Mouse (Mus musculus) regulatory T cell (primary cell): ENCODE measurements around the gene Gm14151.
"Not testable (repeated sequence)": the region's sequence is repeated elsewhere in the genome, so short reads cannot be mapped to it uniquely, and the experiment has no call there.

Experiments used
- in situ Hi-C: fragments of 300-600 bp; cut with MboI, MseI; formaldehyde crosslinking; loops from one replicate; pipeline ENCODE4 v1.15.1; 2025; ENCODE audit warnings: high pct_unique_total_duplicates

The Gm14151 gene

GRCm38 (mm10) chr2:151092250-151092649 lies at the start of gene Gm14151:
Gene Gm14151, minus strand, starts transcription at chr2:151092350.
- in situ Hi-C loops: not testable (repeated sequence)

GRCm38 (mm10) chr2:151097945-151098344 lies 5.8 kb upstream of the Gm14151 start, which contains the start of gene Gm14147:
Gene Gm14147, plus strand, starts transcription at chr2:151098245.
- in situ Hi-C loops: not testable (repeated sequence)

GRCm38 (mm10) chr2:151056637-151057036 lies 35.5 kb downstream of the Gm14151 start:
- in situ Hi-C loops: no loop called here

GRCm38 (mm10) chr2:151040411-151040810 lies 51.7 kb downstream of the Gm14151 start:
- in situ Hi-C loops: no loop called here

- in situ Hi-C loops: no loop called here
Observed at GRCm38 (mm10) chr2:151039726-151040125, 52.4 kb downstream of the Gm14151 start.

- in situ Hi-C loops: no loop called here
Observed at GRCm38 (mm10) chr2:151039232-151039695, 52.9 kb downstream of the Gm14151 start, which contains the start of the genes Ninl and Nanp. Gene Ninl, minus strand, starts transcription at chr2:151039382. Gene Nanp, minus strand, starts transcription at chr2:151039398.

- in situ Hi-C loops: no loop called here
Observed at GRCm38 (mm10) chr2:151038811-151039222, 53.3 kb downstream of the Gm14151 start.

GRCm38 (mm10) chr2:151037876-151038552 lies 54.1 kb downstream of the Gm14151 start:
- in situ Hi-C loops: no loop called here

GRCm38 (mm10) chr2:151037292-151037691 lies 54.9 kb downstream of the Gm14151 start:
- in situ Hi-C loops: no loop called here
